ENCODE assay signal across 8 mouse cellular contexts in the genomic region with DNA sequence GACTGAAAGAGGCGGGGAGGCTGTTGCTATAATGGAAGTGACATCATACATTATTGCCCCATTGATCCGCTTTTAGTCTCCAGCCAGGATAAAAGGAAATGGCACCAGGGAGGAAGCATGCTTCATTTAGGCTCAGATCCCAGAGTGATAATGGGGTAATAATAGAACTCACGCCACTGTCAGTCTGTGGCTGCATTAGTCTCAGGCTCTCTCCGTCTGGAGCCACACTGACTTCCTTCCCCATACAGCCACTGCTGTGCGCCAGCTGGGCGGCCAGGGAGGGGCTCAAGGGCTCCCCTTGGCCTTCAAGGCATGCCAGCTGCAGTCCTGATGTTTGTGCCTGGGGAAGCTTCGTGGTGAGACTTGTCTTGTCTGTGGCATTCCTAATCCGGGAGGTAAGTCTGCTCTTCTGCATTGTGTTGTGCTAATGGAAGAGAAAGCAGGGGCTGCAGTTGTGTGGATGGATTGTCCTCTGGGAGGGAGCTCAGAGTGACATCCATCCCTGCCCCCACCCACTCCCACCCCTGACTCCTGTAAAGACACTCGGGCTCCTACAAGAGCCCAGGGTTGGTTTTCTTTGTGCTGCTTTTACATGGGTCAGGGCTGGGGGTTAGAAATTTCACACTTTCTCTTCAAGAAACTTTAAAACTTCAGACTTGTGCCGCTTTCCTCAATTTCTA.
DNase-seq lines count a peak whose midpoint lies in the region; ATAC-seq lines count a peak whose summit lies in the region.

No protein-coding gene starts in this region.

- peak overlapping the region; percentile 42 for H3K9ac ChIP-seq in heart, embryonic 14.5 days (ENCODE audit: low read length)
- H3K9ac ChIP-seq in kidney, embryonic 16.5 days (replicated peaks; ENCODE audit: low read length): peak overlapping the region; percentile 63

- H3K27me3 ChIP-seq in heart, embryonic 14.5 days (ENCODE audit: control insufficient read depth, insufficient read depth, low read length): no peaks in the 10 kb centered on the region
- no peaks in the 10 kb centered on the region for H3K27me3 ChIP-seq in kidney, embryonic 16.5 days (ENCODE audit: insufficient read depth, low read length)
- no peaks in the 10 kb centered on the region for H3K27me3 ChIP-seq in splenic B cell, adult 2 months (ENCODE audit: control insufficient read depth, insufficient read depth, low read length, poor library complexity, severe bottlenecking)

- 13% methylated on average over 10 of the region's 10 CpGs for WGBS in heart, embryonic 14.5 days
- WGBS in kidney, embryonic 16.5 days: 15% methylated on average over 10 of the region's 10 CpGs

- peak; percentile 53 for DNase-seq in layer of hippocampus, adult 11-12 months (ENCODE audit: low spot score)
- no peak for DNase-seq in layer of hippocampus, postnatal 10 days (ENCODE audit: low spot score in 2 of 2)
- peak; percentile 75 for DNase-seq in embryo, embryonic 10.5 days (ENCODE audit: low spot score)
- DNase-seq in lung, postnatal 14 days: peak; percentile 68
- DNase-seq in splenic B cell, adult 2 months (ENCODE audit: low read depth, low spot score): peak; percentile 11
- no peak for DNase-seq in frontal cortex, postnatal 36 days (ENCODE audit: low spot score in 2 of 2)

- H3K9me3 ChIP-seq in heart, embryonic 14.5 days (ENCODE audit: control insufficient read depth, low read length): no peaks in the 10 kb centered on the region
- no peaks in the 10 kb centered on the region for H3K9me3 ChIP-seq in kidney, embryonic 16.5 days (ENCODE audit: low read length)

- peak overlapping the region; percentile 74 to 81 for H3K27ac ChIP-seq in heart, embryonic 14.5 days (replicated peaks in 1 of 2; ENCODE audit: control insufficient read depth in 1 of 2, insufficient read depth in 1 of 2, low read depth in 2 of 2, low read length in 2 of 2)
- H3K27ac ChIP-seq in kidney, embryonic 16.5 days (ENCODE audit: low read length): peak overlapping the region; percentile 91

- H3K4me2 ChIP-seq in heart, embryonic 14.5 days (ENCODE audit: low read length): peak overlapping the region; percentile 45
- peak overlapping the region; percentile 63 for H3K4me2 ChIP-seq in kidney, embryonic 16.5 days (replicated peaks; ENCODE audit: low read depth, low read length)

- ATAC-seq in heart, embryonic 14.5 days (ENCODE audit: insufficient number of reproducible peaks, insufficient read depth, low FRiP score, low read depth): peak; percentile 62; the same call in 1 of the 2 replicates
- ATAC-seq in kidney, embryonic 16.5 days (ENCODE audit: low FRiP score, low TSS enrichment): peak; percentile 74

- peaks cover 25% of the 10 kb centered on the region for H3K36me3 ChIP-seq in heart, embryonic 14.5 days (ENCODE audit: control insufficient read depth, insufficient read depth, low read length)
- H3K36me3 ChIP-seq in kidney, embryonic 16.5 days (ENCODE audit: insufficient read depth, low read length): peaks cover 20% of the 10 kb centered on the region
- H3K36me3 ChIP-seq in splenic B cell, adult 2 months (ENCODE audit: control insufficient read depth, insufficient read depth, low read length, poor library complexity, severe bottlenecking): no peaks in the 10 kb centered on the region

- H3K4me1 ChIP-seq in heart, embryonic 14.5 days (ENCODE audit: control insufficient read depth in 2 of 2, insufficient read depth in 2 of 2, low read length in 2 of 2): peaks cover 29 to 69% of the 10 kb centered on the region in 2 experiments
- H3K4me1 ChIP-seq in kidney, embryonic 16.5 days (ENCODE audit: insufficient read depth, low read length): peaks cover 69% of the 10 kb centered on the region

- peak overlapping the region; percentile 2 to 28 for H3K4me3 ChIP-seq in heart, embryonic 14.5 days (ENCODE audit: control insufficient read depth in 1 of 2, insufficient read depth in 1 of 2, low read depth in 1 of 2, low read length in 2 of 2)
- peak overlapping the region; percentile 36 for H3K4me3 ChIP-seq in kidney, embryonic 16.5 days (ENCODE audit: low read length)

Comparison
In these comparisons a context has a peak if more than half of its experiments do, and no peak if none do; other contexts are left out.
1. DNase-seq: peak in layer of hippocampus, adult 11-12 months (single experiment), embryo, embryonic 10.5 days (single experiment), lung, postnatal 14 days (single experiment) and splenic B cell, adult 2 months (single experiment); none in layer of hippocampus, postnatal 10 days (0 of 2) and frontal cortex, postnatal 36 days (0 of 2).